Mouse (Mus musculus): ENCODE results near the gene Ntsr2. TPM values are rescaled to one million over a fixed set of nuclear protein-coding genes. Genes with fewer than 3 reads are reported as not detected.

The Ntsr2 gene
- polyA plus RNA-seq, 1 experiment: not detected

GRCm38 (mm10) chr12:16696146-16696545 lies 43.0 kb downstream of the Ntsr2 start:
- Histone ChIP-seq H3K4me1 (ENCODE audit: control insufficient read depth, insufficient read depth, low read length) (no peaks in the 10 kb centered on the region; the same call in 1 of the 2 replicates), H3K4me3 (replicated peaks; ENCODE audit: control insufficient read depth, low read depth, low read length) (no peak overlapping the region), H3K27ac (ENCODE audit: control insufficient read depth, insufficient read depth, low read depth, low read length, poor library complexity) (no peak overlapping the region)
- 66% methylated on average over 13 of the region's 13 CpGs for WGBS
- TF ChIP-seq POLR2A (IDR thresholded peaks at IDR 0.05; ENCODE audit: borderline replicate concordance, control insufficient read depth, low read depth, low read length) (peak; percentile 7; the same call in 1 of the 2 replicates), CTCF (IDR thresholded peaks at IDR 0.05; ENCODE audit: control insufficient read depth, insufficient read depth, low read length) (no peak)

DNA sequence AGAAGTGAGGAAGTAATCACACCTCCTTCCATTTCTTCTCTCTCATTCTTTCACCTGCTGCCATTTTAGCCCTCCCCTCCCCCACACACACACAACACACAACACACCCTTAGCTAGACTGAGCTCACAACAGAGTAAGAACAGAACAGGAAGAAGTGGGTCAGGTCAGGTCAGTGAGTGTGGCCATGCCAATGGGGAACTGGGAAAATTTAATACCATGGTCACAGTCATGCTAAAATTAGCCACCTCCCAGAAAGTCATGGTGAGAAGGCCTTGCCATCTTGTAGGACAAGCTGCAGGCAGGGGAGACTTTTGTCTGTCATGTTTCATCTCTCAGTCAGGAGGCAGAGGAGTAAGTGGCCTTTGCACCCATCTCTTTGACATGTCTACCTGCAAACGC lies 45.5 kb downstream of the Ntsr2 start:
- Histone ChIP-seq H3K4me3 (replicated peaks; ENCODE audit: control insufficient read depth, low read depth, low read length) (no peak overlapping the region), H3K4me1 (ENCODE audit: control insufficient read depth, insufficient read depth, low read length) (no peaks in the 10 kb centered on the region; the same call in 1 of the 2 replicates), H3K27ac (ENCODE audit: control insufficient read depth, insufficient read depth, low read depth, low read length, poor library complexity) (no peak overlapping the region)
- 70% methylated on average over 1 of the region's 1 CpGs for WGBS
- TF ChIP-seq CTCF (IDR thresholded peaks at IDR 0.05; ENCODE audit: control insufficient read depth, insufficient read depth, low read length) (no peak), POLR2A (IDR thresholded peaks at IDR 0.05; ENCODE audit: borderline replicate concordance, control insufficient read depth, low read depth, low read length) (no peak)

Other genes with a start within 250 kb of the Ntsr2 start
- 6.9 and 14.8 TPM in 2 replicates for gene Lpin1, start 42.4 kb upstream of the Ntsr2 start, polyA plus RNA-seq (2011; ENCODE audit: insufficient read depth, insufficient read length, low replicate concordance, missing spikeins)
- gene Greb1, start 147.5 kb downstream of the Ntsr2 start, polyA plus RNA-seq (2011; ENCODE audit: insufficient read depth, insufficient read length, low replicate concordance, missing spikeins): not detected in 2 replicates
- gene E2f6, start 157.6 kb downstream of the Ntsr2 start, polyA plus RNA-seq (2011; ENCODE audit: insufficient read depth, insufficient read length, low replicate concordance, missing spikeins): 9.1 and 9.9 TPM in 2 replicates
- 16.7 and 24.1 TPM in 2 replicates for gene Rock2, start 241.5 kb downstream of the Ntsr2 start, polyA plus RNA-seq (2011; ENCODE audit: insufficient read depth, insufficient read length, low replicate concordance, missing spikeins)